Comparison of ENCODE assay signal across 7 mouse cellular contexts in genomic region chr17:56035216-56035615, GRCm38 (mm10). TPM values are rescaled to one million over a fixed set of nuclear protein-coding genes. Genes with fewer than 3 reads are reported as not detected.
DNase-seq lines count a peak whose midpoint lies in the region; ATAC-seq and TF ChIP-seq lines count a peak whose summit lies in the region.

No protein-coding gene starts in this region.

- no peaks in the 10 kb centered on the region for H3K9me3 ChIP-seq in lung, postnatal 0 days (ENCODE audit: low read length)
- H3K9me3 ChIP-seq in forebrain, embryonic 13.5 days (replicated peaks), result no peaks in the 10 kb centered on the region
- no peaks in the 10 kb centered on the region for H3K9me3 ChIP-seq in limb, embryonic 12.5 days
- no peaks in the 10 kb centered on the region for H3K9me3 ChIP-seq in stomach, embryonic 14.5 days (ENCODE audit: control insufficient read depth, low read depth, low read length)

- no peak for ATAC-seq in lung, postnatal 0 days
- ATAC-seq in forebrain, embryonic 13.5 days, result no peak
- ATAC-seq in limb, embryonic 12.5 days (ENCODE audit: insufficient number of reproducible peaks, insufficient read depth, low FRiP score, low TSS enrichment, low read depth), result no peak
- no peak for ATAC-seq in stomach, embryonic 14.5 days (ENCODE audit: insufficient number of reproducible peaks, insufficient read depth, low FRiP score, low read depth)

- H3K36me3 ChIP-seq in lung, postnatal 0 days (ENCODE audit: insufficient read depth, low read length), result no peaks in the 10 kb centered on the region
- peaks cover 29% of the 10 kb centered on the region for H3K36me3 ChIP-seq in forebrain, embryonic 13.5 days (ENCODE audit: poor library complexity, severe bottlenecking)
- peaks cover 39% of the 10 kb centered on the region for H3K36me3 ChIP-seq in limb, embryonic 12.5 days
- peaks cover 20% of the 10 kb centered on the region for H3K36me3 ChIP-seq in stomach, embryonic 14.5 days (ENCODE audit: control insufficient read depth, insufficient read depth, low read length)

- H3K4me1 ChIP-seq in lung, postnatal 0 days (ENCODE audit: insufficient read depth, low read depth, low read length), result peaks cover 14% of the 10 kb centered on the region; the same call in 1 of the 2 replicates
- peaks cover 34% of the 10 kb centered on the region for H3K4me1 ChIP-seq in forebrain, embryonic 13.5 days
- H3K4me1 ChIP-seq in limb, embryonic 12.5 days (replicated peaks), result peaks cover 23% of the 10 kb centered on the region
- peaks cover 18% of the 10 kb centered on the region for H3K4me1 ChIP-seq in stomach, embryonic 14.5 days (ENCODE audit: control insufficient read depth, insufficient read depth, low read length)

- no peaks in the 10 kb centered on the region for H3K27me3 ChIP-seq in lung, postnatal 0 days (replicated peaks; ENCODE audit: insufficient read depth, low read length)
- H3K27me3 ChIP-seq in forebrain, embryonic 13.5 days, result no peaks in the 10 kb centered on the region
- no peaks in the 10 kb centered on the region for H3K27me3 ChIP-seq in limb, embryonic 12.5 days
- no peaks in the 10 kb centered on the region for H3K27me3 ChIP-seq in stomach, embryonic 14.5 days (ENCODE audit: control insufficient read depth, insufficient read depth, low read length)

- no peak for TF ChIP-seq EP300 in lung, postnatal 0 days (IDR thresholded peaks at IDR 0.05)

- peak overlapping the region; percentile 16; the same call in 1 of the 2 replicates for H3K9ac ChIP-seq in lung, postnatal 0 days (replicated peaks; ENCODE audit: low read depth)
- H3K9ac ChIP-seq in forebrain, embryonic 13.5 days, result peak overlapping the region; percentile 90
- peak overlapping the region; percentile 84 for H3K9ac ChIP-seq in limb, embryonic 12.5 days (replicated peaks)
- H3K9ac ChIP-seq in stomach, embryonic 14.5 days (replicated peaks; ENCODE audit: low read depth, low read length), result peak overlapping the region; percentile 94; the same call in 1 of the 2 replicates

- H3K4me2 ChIP-seq in lung, postnatal 0 days (replicated peaks; ENCODE audit: low read depth, low read length), result peak overlapping the region; percentile 73
- H3K4me2 ChIP-seq in forebrain, embryonic 13.5 days, result peak overlapping the region; percentile 67
- H3K4me2 ChIP-seq in limb, embryonic 12.5 days, result peak overlapping the region; percentile 51
- H3K4me2 ChIP-seq in stomach, embryonic 14.5 days (replicated peaks; ENCODE audit: low read depth, low read length), result peak overlapping the region; percentile 79

- no peak for TF ChIP-seq CTCF in lung, postnatal 0 days (IDR thresholded peaks at IDR 0.05)

- no peak for DNase-seq in lung, postnatal 0 days (ENCODE audit: low spot score)
- DNase-seq in lung, postnatal 25 days (ENCODE audit: low spot score), result no peak
- DNase-seq in frontal cortex, postnatal 25 days (ENCODE audit: low spot score in 2 of 2), result no peak
- DNase-seq in T-cell, adult 2 months (ENCODE audit: low spot score), result no peak

- H3K4me3 ChIP-seq in lung, postnatal 0 days (ENCODE audit: low read depth, low read length), result peak overlapping the region; percentile 88; the same call in 1 of the 2 replicates
- peak overlapping the region; percentile 85 for H3K4me3 ChIP-seq in forebrain, embryonic 13.5 days
- peak overlapping the region; percentile 84 for H3K4me3 ChIP-seq in limb, embryonic 12.5 days (replicated peaks)
- peak overlapping the region; percentile 82 for H3K4me3 ChIP-seq in stomach, embryonic 14.5 days (ENCODE audit: low read depth, low read length)

- H3K27ac ChIP-seq in lung, postnatal 0 days (ENCODE audit: low read length), result no peak overlapping the region
- no peak overlapping the region for H3K27ac ChIP-seq in forebrain, embryonic 13.5 days
- no peak overlapping the region for H3K27ac ChIP-seq in limb, embryonic 12.5 days
- H3K27ac ChIP-seq in stomach, embryonic 14.5 days (ENCODE audit: low read length), result no peak overlapping the region; the same call in 1 of the 2 replicates

- 51% methylated on average over 4 of the region's 4 CpGs for WGBS in lung, postnatal 0 days
- WGBS in forebrain, embryonic 13.5 days, result 89% methylated on average over 4 of the region's 4 CpGs
- WGBS in limb, embryonic 12.5 days, result 72% methylated on average over 4 of the region's 4 CpGs
- WGBS in stomach, embryonic 14.5 days, result 54% methylated on average over 4 of the region's 4 CpGs

RNA-seq across cellular contexts. Expression of gene Sh3gl1, which starts 1.2 kb away (rescaled TPM):
- 97.1 and 105 TPM in 2 replicates for polyA plus RNA-seq in lung, postnatal 0 days (2015; fragmentation: Nextera tagmentation; extraction: Ambion mirVana)
- 116 and 127 TPM in 2 replicates for polyA plus RNA-seq in forebrain, embryonic 13.5 days (2015; fragmentation: Nextera tagmentation; extraction: Ambion mirVana)
- polyA plus RNA-seq in limb, embryonic 12.5 days (2016; fragmentation: Nextera tagmentation; extraction: Ambion mirVana), result 171 and 175 TPM in 2 replicates
- polyA plus RNA-seq in stomach, embryonic 14.5 days (2014; fragmentation: Nextera tagmentation; extraction: Ambion mirVana), result 127 and 136 TPM in 2 replicates

RNA-seq across cellular contexts. Expression of gene Chaf1a, which starts 5.0 kb away (rescaled TPM):
- 3.0 and 3.2 TPM in 2 replicates for polyA plus RNA-seq in lung, postnatal 0 days (2015; fragmentation: Nextera tagmentation; extraction: Ambion mirVana)
- 22.0 and 26.7 TPM in 2 replicates for polyA plus RNA-seq in forebrain, embryonic 13.5 days (2015; fragmentation: Nextera tagmentation; extraction: Ambion mirVana)
- 48.8 and 51.2 TPM in 2 replicates for polyA plus RNA-seq in limb, embryonic 12.5 days (2016; fragmentation: Nextera tagmentation; extraction: Ambion mirVana)
- 19.2 and 19.6 TPM in 2 replicates for polyA plus RNA-seq in stomach, embryonic 14.5 days (2014; fragmentation: Nextera tagmentation; extraction: Ambion mirVana)

RNA-seq across cellular contexts. Expression of gene Mpnd, which starts 29.7 kb away (rescaled TPM):
- polyA plus RNA-seq in lung, postnatal 0 days (2015; fragmentation: Nextera tagmentation; extraction: Ambion mirVana), result 38.5 and 45.0 TPM in 2 replicates
- 168 TPM in 2 replicates for polyA plus RNA-seq in forebrain, embryonic 13.5 days (2015; fragmentation: Nextera tagmentation; extraction: Ambion mirVana)
- polyA plus RNA-seq in limb, embryonic 12.5 days (2016; fragmentation: Nextera tagmentation; extraction: Ambion mirVana), result 165 and 169 TPM in 2 replicates
- polyA plus RNA-seq in stomach, embryonic 14.5 days (2014; fragmentation: Nextera tagmentation; extraction: Ambion mirVana), result 97.9 and 102 TPM in 2 replicates

RNA-seq across cellular contexts. Expression of gene Stap2, which starts 29.8 kb away (rescaled TPM):
- polyA plus RNA-seq in lung, postnatal 0 days (2015; fragmentation: Nextera tagmentation; extraction: Ambion mirVana), result 49.1 and 57.4 TPM in 2 replicates
- 3.9 and 4.8 TPM in 2 replicates for polyA plus RNA-seq in forebrain, embryonic 13.5 days (2015; fragmentation: Nextera tagmentation; extraction: Ambion mirVana)
- polyA plus RNA-seq in limb, embryonic 12.5 days (2016; fragmentation: Nextera tagmentation; extraction: Ambion mirVana), result 7.2 and 9.2 TPM in 2 replicates
- polyA plus RNA-seq in stomach, embryonic 14.5 days (2014; fragmentation: Nextera tagmentation; extraction: Ambion mirVana), result 19.7 and 23.8 TPM in 2 replicates

RNA-seq across cellular contexts. Expression of gene Ubxn6, which starts 39.6 kb away (rescaled TPM):
- polyA plus RNA-seq in lung, postnatal 0 days (2015; fragmentation: Nextera tagmentation; extraction: Ambion mirVana), result 59.7 and 60.4 TPM in 2 replicates
- 68.7 and 68.8 TPM in 2 replicates for polyA plus RNA-seq in forebrain, embryonic 13.5 days (2015; fragmentation: Nextera tagmentation; extraction: Ambion mirVana)
- polyA plus RNA-seq in limb, embryonic 12.5 days (2016; fragmentation: Nextera tagmentation; extraction: Ambion mirVana), result 42.0 and 46.4 TPM in 2 replicates
- polyA plus RNA-seq in stomach, embryonic 14.5 days (2014; fragmentation: Nextera tagmentation; extraction: Ambion mirVana), result 41.5 and 41.9 TPM in 2 replicates

Comparison
In these comparisons a context has a peak if more than half of its experiments do, and no peak if none do; other contexts are left out.
1. H3K9ac ChIP-seq: peak in every context shown above with its lines; median percentile 94 in stomach, embryonic 14.5 days; 90 in forebrain, embryonic 13.5 days; 84 in limb, embryonic 12.5 days; 16 in lung, postnatal 0 days.